Mouse (Mus musculus) megakaryocyte, embryonic 14.5 days (primary cell): ENCODE results near the gene Mib2.

Source experiments
- FLI1 ChIP-seq: IDR thresholded peaks from 2 replicates; pipeline ENCODE4 v1.6.1; 2012; ENCODE audit warnings: low read length, inconsistent platforms, mixed read lengths
- GATA1 ChIP-seq: IDR thresholded peaks from 3 replicates; pipeline ENCODE4 v1.6.1; 2012; ENCODE audit warnings: mixed read lengths, low read length, inconsistent platforms, borderline replicate concordance

GRCm38 (mm10) chr4:155611860-155612259 is 57.1 kb downstream of the Mib2 start:
- no peak for TF ChIP-seq FLI1
- TF ChIP-seq GATA1, result no peak
